Mouse (Mus musculus) myocyte (in vitro differentiated cells): ENCODE data around the gene Numb.

ENCODE experiments used
- CEBPB ChIP-seq: IDR thresholded peaks from 2 replicates; pipeline ENCODE4 v1.6.1; 2011; ENCODE audit warnings: mild to moderate bottlenecking, moderate library complexity; ENCODE audit not compliant: poor library complexity, insufficient read depth, severe bottlenecking
- MAX ChIP-seq: IDR thresholded peaks from one replicate; pipeline ENCODE4 v1.6.1; 2011; ENCODE audit warnings: low read depth, mild to moderate bottlenecking, control low read depth
- MYOD1 ChIP-seq, 3 experiments: IDR thresholded peaks; one replicate each; pipeline ENCODE4 v1.6.1; 2011; ENCODE audit warnings: control low read depth in 2 of 3, low read depth in 2 of 3, mild to moderate bottlenecking in 2 of 3, moderate library complexity in 1 of 3; ENCODE audit not compliant: insufficient read length in 2 of 3, control insufficient read depth in 1 of 3
- POLR2A ChIP-seq: IDR thresholded peaks from one replicate; pipeline ENCODE4 v1.6.1; 2011; ENCODE audit warnings: low read depth, mild to moderate bottlenecking, control low read depth, moderate library complexity; ENCODE audit not compliant: insufficient read length
- USF1 ChIP-seq: IDR thresholded peaks from one replicate; pipeline ENCODE4 v1.6.1; 2011; ENCODE audit warnings: low read depth, mild to moderate bottlenecking, control low read depth, moderate library complexity

GRCm38 (mm10) chr12:83764519-83764918 lies 157.2 kb downstream of the Numb start:
- TF ChIP-seq POLR2A (no peak), USF1 (no peak), MAX (no peak), MYOD1 (IDR thresholded peaks at IDR 0.05; ENCODE audit: control insufficient read depth in 1 of 3, insufficient read length in 2 of 3, low read depth in 2 of 3) (no peak), CEBPB (no peak)
